Mouse (Mus musculus): Measurements from ENCODE around the gene Yme1l1. TPM values are rescaled to one million over a fixed set of nuclear protein-coding genes. Genes with fewer than 3 reads are reported as not detected.
A peak's percentile ranks its signal among the peaks of the same experiment; 100 is the strongest.

Yme1l1 gene
- polyA plus RNA-seq, 1 experiment from 2014 or later = 69.6 TPM

DNA sequence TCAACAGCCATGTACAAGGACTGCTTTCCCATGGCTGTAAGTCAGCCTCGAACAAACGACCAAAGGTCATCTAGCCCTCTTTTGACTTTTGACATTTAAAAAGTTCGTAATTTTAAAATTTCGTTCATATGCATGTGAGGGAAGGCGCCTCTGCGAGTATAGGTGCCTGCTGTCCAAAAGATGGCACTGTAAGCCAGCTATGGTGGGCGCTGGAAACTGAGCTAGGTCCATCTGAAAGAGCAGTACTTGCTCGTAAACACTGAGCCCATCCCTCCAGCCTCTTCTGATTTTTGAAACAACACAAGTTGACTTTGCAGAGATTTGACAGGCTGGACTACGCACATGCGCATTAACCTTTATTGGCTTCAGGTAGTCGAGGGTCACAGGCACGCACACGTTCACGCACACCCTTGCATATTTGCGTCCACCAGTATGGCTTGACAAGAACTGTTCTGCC, 50.9 kb downstream of the Yme1l1 start, which contains the start of gene 4931423N10Rik:
Gene 4931423N10Rik, plus strand, starts transcription at position 407 of the 457 bp plus-strand sequence.
- Histone ChIP-seq H3K36me3 (ENCODE audit: control insufficient read depth, insufficient read depth, low read length) (no peaks in the 10 kb centered on the region), H3K27ac (ENCODE audit: low read depth, low read length) (no peak within 1 kb of the TSS), H3K27me3 (ENCODE audit: control insufficient read depth, insufficient read depth, low read length) (no peaks in the 10 kb centered on the region), H3K4me1 (ENCODE audit: control insufficient read depth, insufficient read depth, low read length) (no peaks in the 10 kb centered on the region), H3K4me3 (ENCODE audit: low read depth, low read length) (no peak within 1 kb of the TSS), H3K4me2 (ENCODE audit: low read depth, low read length) (no peak within 1 kb of the TSS), H3K9me3 (ENCODE audit: control insufficient read depth, low read length) (no peaks in the 10 kb centered on the region), H3K9ac (replicated peaks; ENCODE audit: low read depth, low read length) (no peak within 1 kb of the TSS)
- ATAC-seq (ENCODE audit: low read depth) = no peak
- WGBS = 83% methylated on average over 15 of the region's 15 CpGs

DNA sequence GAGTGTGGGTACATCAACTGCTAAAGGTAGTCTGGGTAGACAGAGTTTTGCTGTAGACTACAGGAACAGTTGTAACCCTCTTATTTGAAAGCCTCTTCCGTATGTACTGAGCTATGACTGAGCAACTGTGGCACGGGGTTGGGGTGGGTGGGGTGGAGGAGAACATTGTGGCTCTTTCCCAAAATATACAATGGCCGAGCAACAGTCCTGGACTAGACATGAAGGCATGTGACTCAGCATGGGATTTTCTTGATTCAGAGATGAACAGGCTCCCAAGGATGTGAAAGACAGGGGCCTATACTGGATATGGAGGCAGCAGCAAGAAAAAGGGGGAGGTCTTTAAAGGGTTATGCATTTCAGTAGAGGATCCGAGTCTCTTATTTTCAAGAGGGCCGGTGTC, 57.5 kb downstream of the Yme1l1 start:
- no peaks in the 10 kb centered on the region for H3K27me3 ChIP-seq (ENCODE audit: control insufficient read depth, insufficient read depth, low read length)
- H3K4me1 ChIP-seq (ENCODE audit: control insufficient read depth, insufficient read depth, low read length) = no peaks in the 10 kb centered on the region
- H3K9me3 ChIP-seq (ENCODE audit: control insufficient read depth, low read length) = no peaks in the 10 kb centered on the region
- no peak overlapping the region for H3K9ac ChIP-seq (replicated peaks; ENCODE audit: low read depth, low read length)
- 87% methylated on average over 5 of the region's 5 CpGs for WGBS
- ATAC-seq (ENCODE audit: low read depth) = no peak
- no peaks in the 10 kb centered on the region for H3K36me3 ChIP-seq (ENCODE audit: control insufficient read depth, insufficient read depth, low read length)
- H3K4me3 ChIP-seq (ENCODE audit: low read depth, low read length) = no peak overlapping the region
- no peak overlapping the region for H3K4me2 ChIP-seq (ENCODE audit: low read depth, low read length)
- H3K27ac ChIP-seq (ENCODE audit: low read depth, low read length) = no peak overlapping the region

DNA sequence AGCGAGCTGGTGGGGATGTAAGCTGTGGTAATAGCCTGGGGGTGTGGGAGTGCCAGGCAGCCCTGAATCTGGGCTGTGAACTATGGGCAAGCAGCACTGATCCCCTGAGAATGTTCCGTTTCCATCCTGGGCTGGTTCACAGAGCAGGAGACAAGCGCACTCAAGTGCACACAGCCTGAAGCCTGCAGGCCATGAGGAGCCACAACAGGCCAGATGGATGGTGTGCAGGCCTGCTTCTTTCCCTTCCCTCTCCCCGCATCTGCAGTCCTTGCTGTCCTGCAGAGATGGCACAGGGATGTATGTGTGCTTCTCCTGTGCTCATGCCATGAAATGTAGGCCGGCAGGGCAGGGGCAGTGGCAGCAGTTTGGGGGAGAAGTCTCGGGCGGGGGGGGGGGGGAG, 69.0 kb downstream of the Yme1l1 start:
- 59% methylated on average over 6 of the region's 7 CpGs for WGBS
- Histone ChIP-seq H3K9ac (replicated peaks; ENCODE audit: low read depth, low read length) (no peak overlapping the region), H3K36me3 (ENCODE audit: control insufficient read depth, insufficient read depth, low read length) (no peaks in the 10 kb centered on the region)

DNA sequence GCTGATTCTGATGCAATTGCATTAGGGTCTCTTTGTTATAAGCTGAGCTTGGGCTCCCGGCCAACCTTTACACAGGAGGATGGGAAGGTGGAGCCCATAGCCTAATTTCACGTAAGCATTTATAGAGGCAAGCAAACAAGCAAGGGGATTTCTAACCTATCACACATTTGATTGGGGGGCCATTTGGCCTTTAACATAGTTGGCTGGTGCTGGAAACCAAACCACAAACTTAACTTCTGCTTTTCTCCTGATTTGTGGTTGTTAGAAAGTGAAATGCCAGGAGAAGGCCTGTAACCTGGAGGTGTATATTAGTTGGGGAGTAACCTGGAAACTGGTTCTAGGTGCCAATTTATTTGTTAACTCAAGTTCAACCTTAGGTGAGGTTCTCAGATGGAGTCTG, 72.3 kb downstream of the Yme1l1 start:
- 70% methylated on average over 2 of the region's 2 CpGs for WGBS
- no peak for ATAC-seq (ENCODE audit: low read depth)

More for the DNA sequence above, 69.0 kb downstream of the Yme1l1 start:
- H3K4me1 ChIP-seq (ENCODE audit: control insufficient read depth, insufficient read depth, low read length) = no peaks in the 10 kb centered on the region
- no peak for ATAC-seq (ENCODE audit: low read depth)
- H3K9me3 ChIP-seq (ENCODE audit: control insufficient read depth, low read length) = no peaks in the 10 kb centered on the region
- no peak overlapping the region for H3K4me3 ChIP-seq (ENCODE audit: low read depth, low read length)
- H3K27me3 ChIP-seq (ENCODE audit: control insufficient read depth, insufficient read depth, low read length) = no peaks in the 10 kb centered on the region
- no peak overlapping the region for H3K4me2 ChIP-seq (ENCODE audit: low read depth, low read length)
- no peak overlapping the region for H3K27ac ChIP-seq (ENCODE audit: low read depth, low read length)

DNA sequence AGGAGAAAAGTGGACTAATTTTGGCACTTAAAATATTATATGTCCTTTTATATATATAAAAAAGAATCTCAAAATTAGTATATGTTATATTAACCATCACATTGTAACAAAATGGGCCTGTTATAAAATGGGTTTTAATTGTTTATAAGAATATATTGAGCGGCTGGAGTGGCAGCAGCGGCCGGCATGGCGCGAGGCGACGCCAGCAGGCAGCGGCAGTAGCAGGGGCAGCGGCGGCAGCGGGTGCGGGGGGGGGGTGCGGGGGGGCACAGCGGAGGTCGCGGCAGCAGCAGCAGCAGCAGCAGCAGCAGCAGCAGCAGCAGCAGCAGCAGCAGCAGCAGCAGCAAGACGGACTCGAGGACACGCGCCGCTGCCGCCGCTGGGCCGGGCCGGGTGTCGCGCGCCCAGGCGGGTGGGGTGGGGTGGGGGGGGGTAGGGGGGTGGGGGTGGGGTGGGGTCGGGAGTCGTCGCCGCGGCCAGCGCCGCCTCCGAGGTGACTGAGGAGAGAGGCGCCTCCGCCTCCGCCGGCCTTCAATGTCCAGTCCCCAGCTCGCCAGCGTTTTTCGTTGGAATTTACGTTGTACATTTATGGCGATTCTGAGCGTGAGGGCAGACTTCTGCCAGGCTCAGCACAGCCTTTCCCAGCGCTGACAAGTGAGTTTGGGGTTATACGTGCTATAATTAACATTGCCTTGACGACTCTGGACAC, 78.0 kb downstream of the Yme1l1 start:
- no peaks in the 10 kb centered on the region for H3K9me3 ChIP-seq (ENCODE audit: control insufficient read depth, low read length)

More for the DNA sequence above, 72.3 kb downstream of the Yme1l1 start:
- no peak overlapping the region for H3K4me3 ChIP-seq (ENCODE audit: low read depth, low read length)
- no peaks in the 10 kb centered on the region for H3K36me3 ChIP-seq (ENCODE audit: control insufficient read depth, insufficient read depth, low read length)
- no peaks in the 10 kb centered on the region for H3K27me3 ChIP-seq (ENCODE audit: control insufficient read depth, insufficient read depth, low read length)
- H3K9ac ChIP-seq (replicated peaks; ENCODE audit: low read depth, low read length) = no peak overlapping the region
- H3K9me3 ChIP-seq (ENCODE audit: control insufficient read depth, low read length) = no peaks in the 10 kb centered on the region
- no peak overlapping the region for H3K27ac ChIP-seq (ENCODE audit: low read depth, low read length)
- no peaks in the 10 kb centered on the region for H3K4me1 ChIP-seq (ENCODE audit: control insufficient read depth, insufficient read depth, low read length)
- no peak overlapping the region for H3K4me2 ChIP-seq (ENCODE audit: low read depth, low read length)

More for the DNA sequence above, 78.0 kb downstream of the Yme1l1 start:
- no peaks in the 10 kb centered on the region for H3K4me1 ChIP-seq (ENCODE audit: control insufficient read depth, insufficient read depth, low read length)
- H3K27me3 ChIP-seq (ENCODE audit: control insufficient read depth, insufficient read depth, low read length) = no peaks in the 10 kb centered on the region
- under 1% methylated on average over 25 of the region's 50 CpGs for WGBS
- H3K36me3 ChIP-seq (ENCODE audit: control insufficient read depth, insufficient read depth, low read length) = no peaks in the 10 kb centered on the region
- H3K4me3 ChIP-seq (ENCODE audit: low read depth, low read length) = peak overlapping the region; percentile 41
- peak overlapping the region; percentile 57 for H3K9ac ChIP-seq (replicated peaks; ENCODE audit: low read depth, low read length)
- no peak overlapping the region for H3K27ac ChIP-seq (ENCODE audit: low read depth, low read length)
- peak overlapping the region; percentile 58 for H3K4me2 ChIP-seq (ENCODE audit: low read depth, low read length)
- peak; percentile 85 for ATAC-seq (ENCODE audit: low read depth)

Other genes with a start within 250 kb of the Yme1l1 start
- 58.9 and 64.8 TPM in 2 replicates for gene Abi1, start 116.1 kb upstream of the Yme1l1 start, polyA plus RNA-seq (2014; fragmentation: Nextera tagmentation; extraction: Ambion mirVana)
- gene Acbd5, start 88.2 kb upstream of the Yme1l1 start, polyA plus RNA-seq (2014; fragmentation: Nextera tagmentation; extraction: Ambion mirVana) = 70.0 and 78.3 TPM in 2 replicates
- 1.6 and 2.3 TPM in 2 replicates for gene Mastl, start 345 bp upstream of the Yme1l1 start, polyA plus RNA-seq (2014; fragmentation: Nextera tagmentation; extraction: Ambion mirVana)
- gene 4931423N10Rik, start 51.1 kb downstream of the Yme1l1 start, polyA plus RNA-seq (2014; fragmentation: Nextera tagmentation; extraction: Ambion mirVana) = 0.21 TPM in 1 of 2 replicates, not detected in the other
- 5.3 and 6.9 TPM in 2 replicates for gene Nxph2, start 164.9 kb downstream of the Yme1l1 start, polyA plus RNA-seq (2014; fragmentation: Nextera tagmentation; extraction: Ambion mirVana)

Data from neural tube, embryonic 14.5 days (tissue).